Mouse (Mus musculus): ENCODE measurements at regions not wholly inside any gene's neighbourhood (a gene's known extent, or its start where the extent isn't known, plus 50 kb on each side); places are given as distances from the start of the nearest gene placed in this dataset.

- no peak for TF ChIP-seq CTCF (IDR thresholded peaks at IDR 0.05; ENCODE audit: low read depth, low read length)
- TF ChIP-seq GATA1 (IDR thresholded peaks at IDR 0.05; ENCODE audit: borderline replicate concordance, low read length): no peak
- TF ChIP-seq TAL1 (conservative IDR thresholded peaks at IDR 0.05; ENCODE audit: low read depth, low read length): no peak
- TF ChIP-seq POLR2AphosphoS5 (IDR thresholded peaks at IDR 0.05; ENCODE audit: insufficient replicate concordance, low read depth, low read length): no peak
- no peak for TF ChIP-seq GATA2 (IDR thresholded peaks at IDR 0.05; ENCODE audit: borderline replicate concordance, low read depth, low read length)
Observed at GRCm38 (mm10) chr6:89236226-89236625, 126.2 kb downstream of the Plxna1 start.
